Mouse (Mus musculus) telencephalon, adult 2 months (tissue): ENCODE measurements around the gene Synj2.

Experiments
- DNase-seq: peaks from one replicate; pipeline ENCODE4 v3.0.0-alpha.2; 2011; ENCODE audit warnings: low read depth, low spot score

Gene Synj2

DNA sequence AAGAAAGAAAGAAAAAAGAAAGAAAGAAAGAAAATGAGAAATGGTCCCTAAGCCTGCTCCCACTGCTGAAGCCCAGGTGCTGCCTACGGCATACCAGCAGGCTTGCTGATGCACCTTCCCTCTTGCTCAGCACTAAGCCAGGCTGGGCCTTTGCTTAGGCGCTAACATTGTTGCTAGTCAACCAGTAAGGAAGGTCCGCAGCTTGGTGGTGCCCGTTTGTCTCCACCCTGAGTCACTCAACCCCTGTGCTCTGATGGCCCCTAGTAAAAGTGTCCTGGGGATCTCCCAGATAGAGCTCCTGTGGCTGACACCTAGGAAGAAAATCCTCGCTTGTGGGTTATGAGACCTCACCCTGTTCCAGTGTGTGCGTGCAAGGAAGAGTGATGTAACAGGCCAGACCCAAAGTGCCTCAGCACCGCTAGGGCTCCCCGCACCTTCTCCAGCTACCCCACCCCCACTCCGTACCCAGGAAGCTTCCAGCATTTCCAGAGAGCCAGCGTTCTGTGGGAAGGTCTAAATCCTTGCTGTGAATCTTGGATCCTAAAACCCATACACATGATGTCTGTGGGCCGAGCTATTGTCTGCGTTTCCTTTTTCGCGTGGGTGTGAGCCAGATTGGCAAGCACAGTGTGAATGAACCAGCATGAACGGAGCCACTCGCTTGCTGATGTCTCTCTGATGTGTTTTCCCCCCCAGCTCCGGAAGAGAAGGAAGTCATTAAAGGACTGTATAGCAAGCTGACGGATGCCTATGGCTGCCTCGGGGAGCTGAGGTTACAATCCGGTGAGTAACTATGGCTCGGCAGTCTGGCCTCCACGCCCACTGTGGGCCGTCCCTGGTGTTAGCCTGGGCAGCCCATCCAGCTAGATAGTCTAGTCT is 34.3 kb downstream of the Synj2 start:
- DNase-seq = peak; percentile 93

DNA sequence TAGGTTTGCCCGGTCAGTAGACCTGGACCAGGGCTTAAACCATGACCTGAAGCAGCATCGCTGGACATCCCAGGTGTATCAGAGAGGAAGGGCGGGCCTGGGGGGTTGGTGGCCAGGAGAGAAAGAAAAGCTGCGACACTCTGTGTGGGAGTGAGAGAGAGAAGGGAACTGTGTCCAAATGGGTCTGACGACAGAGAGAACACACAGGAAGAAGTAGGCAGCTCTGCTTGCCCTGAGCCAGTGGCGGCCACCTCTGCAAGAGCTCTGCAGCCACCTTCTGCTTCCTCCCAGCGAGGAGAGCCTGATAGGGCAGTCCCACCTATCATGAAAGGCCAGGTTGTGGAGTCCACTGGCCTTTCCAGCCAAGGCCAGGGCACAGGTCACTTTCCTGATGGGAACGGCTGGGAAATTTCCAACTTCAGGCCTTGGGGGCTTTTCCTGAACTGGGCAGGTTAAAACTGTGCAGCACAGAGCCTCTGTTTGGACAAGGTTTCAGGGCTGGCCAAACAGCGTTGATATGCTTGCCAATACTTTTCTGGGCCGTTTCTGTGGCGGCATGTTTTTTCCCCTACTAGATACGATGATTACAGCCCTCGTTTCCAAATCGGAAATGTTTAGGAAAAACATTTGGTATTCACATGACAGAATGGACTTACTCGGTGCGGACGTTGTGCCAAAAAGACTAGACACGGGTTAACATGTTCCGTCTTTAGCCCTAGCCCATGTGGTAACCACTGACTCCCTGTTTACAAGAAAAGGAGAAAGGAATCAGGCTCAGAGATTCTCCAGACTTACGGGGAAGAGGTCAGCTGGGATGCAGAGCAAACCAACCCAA is 35.4 kb downstream of the Synj2 start:
- peak; percentile 68 for DNase-seq

- DNase-seq = no peak
These were observed 36.2 kb downstream of the Synj2 start for GRCm38 (mm10) chr17:5977056-5977920.

DNA sequence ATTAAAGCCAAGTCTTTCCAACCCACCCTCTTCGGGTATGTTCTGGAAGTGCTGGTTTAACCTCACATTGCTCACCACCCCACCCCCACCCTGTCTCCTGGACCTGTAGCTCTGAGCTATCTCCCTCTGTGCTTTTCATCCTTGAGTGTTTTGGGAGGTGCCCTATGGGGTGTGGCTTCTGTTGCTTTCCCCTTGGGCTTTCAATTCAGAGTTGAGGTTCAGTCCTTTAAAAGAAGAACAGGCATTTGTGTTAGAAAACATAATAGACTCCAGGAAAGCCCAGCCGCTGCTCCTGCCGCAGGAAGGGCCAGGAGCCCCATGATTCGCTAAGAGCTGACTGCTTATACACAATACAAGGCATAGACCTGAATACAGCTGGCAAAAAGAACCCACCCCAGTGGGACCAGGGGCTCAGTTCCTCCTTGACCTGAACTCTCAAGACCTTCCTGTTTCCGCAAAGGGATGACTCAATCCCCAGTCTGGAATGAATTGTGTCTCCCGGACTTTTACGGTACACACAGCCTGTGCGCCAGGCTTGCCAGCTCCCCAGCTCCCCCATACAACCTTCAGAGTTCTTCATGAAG is 36.9 kb downstream of the Synj2 start:
- no peak for DNase-seq

- no peak for DNase-seq
These were observed 37.5 kb downstream of the Synj2 start for GRCm38 (mm10) chr17:5978505-5979077.

- DNase-seq = no peak
These were observed 39.8 kb downstream of the Synj2 start for GRCm38 (mm10) chr17:5980860-5981259.

- DNase-seq = no peak
These were observed 42.1 kb downstream of the Synj2 start for GRCm38 (mm10) chr17:5983150-5983549.

DNA sequence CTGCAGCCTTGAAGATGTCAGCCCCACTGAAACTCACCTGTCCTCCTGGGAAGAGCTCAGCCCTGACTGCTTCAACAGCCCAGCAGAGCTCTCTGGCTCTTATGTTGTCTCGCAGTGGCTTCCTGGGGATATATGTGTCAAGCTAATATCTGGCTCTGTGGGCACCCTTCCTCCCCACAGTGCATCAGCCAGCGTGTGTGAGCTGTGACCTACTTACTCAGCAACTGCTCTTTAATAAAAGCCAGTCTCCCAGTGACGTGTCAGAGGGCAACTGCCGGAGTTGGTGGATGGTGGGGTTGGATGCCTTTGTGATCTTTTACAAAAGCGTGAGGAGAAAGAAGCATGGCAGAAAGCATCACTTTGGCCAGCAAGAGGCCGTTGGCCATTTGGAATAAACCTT is 42.8 kb downstream of the Synj2 start:
- no peak for DNase-seq

GRCm38 (mm10) chr17:5984700-5985231 is 43.7 kb downstream of the Synj2 start:
- no peak for DNase-seq

DNA sequence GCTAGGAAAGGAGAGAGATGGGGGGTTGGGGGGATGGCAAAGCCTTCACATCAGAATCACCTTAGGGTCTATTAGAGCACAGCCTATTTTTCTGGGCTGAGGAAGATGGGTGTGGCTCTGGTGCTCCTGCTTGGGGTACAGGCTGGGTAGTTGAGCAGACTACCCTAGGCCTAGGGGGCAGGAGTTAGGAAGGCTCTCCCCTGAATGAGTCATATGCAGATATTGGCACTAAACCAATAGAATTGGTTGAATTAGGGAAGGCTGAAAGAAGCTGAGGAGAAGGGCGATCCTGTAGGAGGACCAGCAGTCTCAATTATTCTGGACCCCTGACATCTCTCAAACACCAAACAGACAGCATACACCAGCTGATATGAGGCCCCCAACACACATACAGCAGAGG is 44.2 kb downstream of the Synj2 start:
- DNase-seq = no peak

DNA sequence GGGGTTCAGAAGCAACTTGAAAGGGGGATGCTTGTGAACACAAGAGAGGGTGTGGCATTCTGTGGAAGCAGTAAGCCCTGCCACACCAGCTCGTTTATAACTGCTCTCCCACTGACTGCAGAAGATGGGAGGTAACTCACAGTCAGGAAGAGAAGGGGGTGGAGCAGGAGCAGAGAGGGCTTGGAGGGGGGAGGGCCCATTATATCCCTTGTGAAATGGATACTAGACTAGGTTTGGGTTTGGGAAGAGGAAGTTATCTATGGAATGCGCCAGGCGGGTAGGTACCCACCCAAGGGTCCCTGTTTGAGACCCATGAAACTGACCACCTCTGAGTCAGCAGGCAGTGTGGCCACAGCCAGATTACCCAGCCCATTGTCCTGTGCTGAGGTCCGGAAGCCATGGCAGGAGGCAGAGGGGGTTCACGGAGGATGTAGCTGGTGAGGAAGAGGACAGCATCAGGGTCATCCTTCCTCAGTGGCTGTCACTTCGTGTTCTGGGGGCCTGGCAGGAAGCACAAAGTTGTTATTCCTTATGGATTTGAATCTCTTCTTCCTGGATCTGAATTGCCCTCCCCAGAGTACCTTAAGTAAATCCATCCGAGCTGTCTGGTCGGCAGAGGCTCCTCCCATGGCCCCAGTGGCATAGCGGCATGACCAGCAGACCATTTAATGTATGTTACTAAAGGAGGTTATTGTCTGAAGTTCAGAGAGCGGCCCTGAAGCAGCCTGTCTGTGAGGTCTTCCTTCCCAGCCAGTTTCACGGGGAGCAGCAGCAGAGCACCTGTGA is 46.4 kb downstream of the Synj2 start:
- no peak for DNase-seq

DNA sequence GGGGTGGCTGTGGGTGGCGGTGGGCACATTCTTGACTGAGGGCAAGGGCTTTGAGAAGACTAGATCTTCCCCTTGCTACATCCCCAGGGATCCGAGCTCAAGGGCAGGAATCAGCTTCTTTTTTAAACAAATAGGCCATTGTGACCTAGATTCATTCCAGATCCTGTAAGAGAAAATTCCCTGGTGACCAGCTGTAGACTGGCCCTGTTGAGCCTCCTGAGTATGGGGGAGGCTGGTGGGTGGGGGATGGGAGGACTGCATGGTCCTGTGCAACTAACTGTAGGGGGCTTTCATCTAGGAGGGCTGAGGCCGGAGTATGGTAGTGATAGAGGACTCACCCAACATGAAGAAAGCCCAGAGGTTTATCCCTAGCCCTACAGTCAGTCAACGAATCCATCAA is 47.0 kb downstream of the Synj2 start:
- DNase-seq = no peak

DNA sequence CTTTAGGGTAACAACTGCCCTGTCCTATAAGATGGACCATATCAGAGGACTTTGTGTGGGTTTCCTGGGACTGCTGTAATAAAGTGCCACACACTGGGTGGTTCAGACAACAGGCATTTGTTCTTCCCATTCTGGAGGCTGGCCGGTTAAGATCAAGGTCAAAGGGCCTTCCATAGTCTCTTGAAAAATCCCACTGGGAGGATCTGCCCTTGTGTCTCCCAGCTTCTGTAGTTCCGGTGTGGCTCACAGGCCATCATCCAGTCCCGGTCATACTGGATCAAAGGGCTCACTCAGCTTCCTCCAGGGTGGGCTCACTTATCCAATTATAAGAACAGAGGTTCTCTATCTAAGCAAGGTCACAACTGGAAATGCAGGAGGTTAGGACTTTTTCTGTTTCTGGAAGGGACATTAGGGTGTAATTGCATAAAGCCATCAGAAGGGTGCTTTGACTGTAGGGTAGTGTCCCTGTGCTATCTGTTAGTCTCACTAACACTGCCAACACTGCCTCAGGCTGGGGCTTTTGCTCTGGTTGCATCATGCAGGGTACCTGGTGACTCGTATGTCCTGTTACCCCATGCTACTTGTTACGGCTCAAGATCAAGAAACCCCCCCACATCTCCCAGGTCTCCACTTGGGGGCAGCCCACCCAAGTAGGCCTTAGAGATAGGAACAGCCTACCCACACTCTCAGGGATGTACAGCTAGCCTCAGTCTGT is 51.9 kb downstream of the Synj2 start:
- no peak for DNase-seq

- DNase-seq = no peak
These were observed 52.6 kb downstream of the Synj2 start for GRCm38 (mm10) chr17:5993581-5994260.

DNA sequence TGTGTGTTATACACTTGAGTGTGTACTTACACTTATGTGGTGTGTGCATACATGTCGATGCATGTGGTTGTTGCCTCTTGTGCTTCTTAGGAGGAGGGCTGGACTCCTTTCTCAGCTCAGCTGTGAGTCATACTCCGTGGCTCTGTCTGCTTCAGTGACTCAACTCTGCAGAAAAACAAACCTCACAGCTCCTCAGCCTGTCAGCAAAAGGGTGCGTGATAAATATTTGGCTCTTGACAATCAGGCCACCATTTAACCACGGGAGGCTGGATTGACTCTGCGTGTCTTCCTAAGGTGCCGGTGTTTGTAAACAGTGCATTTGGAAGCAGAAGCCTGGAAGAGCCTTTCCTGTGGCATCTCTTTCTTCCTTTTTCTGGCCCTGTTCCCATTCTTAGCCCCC is 53.5 kb downstream of the Synj2 start:
- DNase-seq = peak; percentile 77

DNA sequence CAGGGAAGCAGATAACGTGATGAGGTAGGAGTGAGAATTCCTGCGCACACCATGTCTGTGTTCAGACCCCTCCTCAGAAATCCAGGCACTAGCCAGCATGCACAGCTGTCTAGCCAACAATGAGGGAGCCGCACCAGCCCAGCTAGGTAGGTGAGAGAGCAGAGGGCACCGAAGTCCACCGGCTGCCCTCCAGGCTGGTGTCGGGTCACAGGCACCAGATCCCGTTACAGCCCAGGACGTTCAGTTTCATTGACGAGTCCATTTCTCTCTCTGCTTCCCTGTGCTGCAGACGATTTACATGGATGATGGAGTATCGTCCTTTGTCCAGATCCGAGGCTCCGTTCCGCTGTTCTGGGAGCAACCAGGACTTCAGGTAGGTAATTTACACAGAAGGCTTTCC is 55.5 kb downstream of the Synj2 start:
- DNase-seq = no peak

GRCm38 (mm10) chr17:5997380-5998234 is 56.5 kb downstream of the Synj2 start:
- DNase-seq = no peak

DNA sequence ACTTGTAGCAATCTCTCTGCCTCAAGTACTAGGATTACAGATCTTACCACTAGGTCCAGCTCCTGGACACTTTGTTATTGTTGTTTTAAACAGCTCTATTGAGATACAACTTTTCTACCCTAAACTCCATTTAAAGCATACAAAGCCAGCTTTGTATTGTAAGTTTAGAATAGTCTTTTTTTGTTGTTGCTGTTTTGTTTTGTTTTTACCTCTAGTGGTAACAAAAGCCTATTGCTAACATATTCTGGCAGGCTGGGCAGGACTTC is 57.1 kb downstream of the Synj2 start:
- no peak for DNase-seq
